Mouse (Mus musculus): ENCODE data around the gene Tnrc18. TPM values are rescaled to one million over a fixed set of nuclear protein-coding genes. Genes with fewer than 3 reads are reported as not detected.

Tnrc18 gene
- polyA plus RNA-seq, 1 experiment from 2014 or later, result 40.4 TPM

DNA sequence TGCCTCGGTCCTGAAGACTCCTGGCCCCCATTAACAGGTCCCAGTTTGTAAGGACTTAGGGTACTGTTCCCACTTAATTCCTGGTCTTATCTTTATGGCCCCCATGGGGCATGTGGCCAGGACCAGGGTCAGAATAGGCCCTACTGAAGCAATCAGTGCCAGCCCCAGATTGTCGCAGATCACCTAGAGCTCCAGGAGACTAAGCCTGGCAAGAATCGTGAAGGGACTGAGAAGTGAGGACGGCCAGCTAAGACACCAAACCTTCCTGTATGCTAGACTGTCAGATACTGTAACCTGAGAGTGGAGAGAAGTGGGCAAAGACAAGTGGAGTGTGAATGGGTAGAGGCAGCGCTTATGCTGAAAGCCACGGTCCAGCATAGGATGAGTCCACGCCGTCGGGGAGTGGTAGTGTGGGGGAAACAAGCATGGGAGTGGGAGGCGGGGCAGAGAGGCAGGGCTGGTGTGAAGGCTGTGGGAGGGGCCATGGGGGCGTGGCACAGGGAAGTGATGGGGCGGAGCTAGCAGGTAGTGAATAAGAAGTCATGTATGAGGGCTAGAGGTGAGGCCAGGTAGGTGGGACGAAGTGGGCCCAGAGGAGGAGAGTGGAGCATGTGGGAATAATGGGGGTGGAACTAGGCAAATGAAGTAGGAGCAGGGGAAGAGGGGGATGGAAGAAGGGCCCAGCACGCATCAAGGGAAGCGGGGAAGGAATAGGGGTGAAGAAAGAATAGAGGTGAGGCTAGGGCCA lies 116.4 kb downstream of the Tnrc18 start:
- peak; percentile 57 for ATAC-seq (ENCODE audit: insufficient read depth)
- H3K4me3 ChIP-seq (ENCODE audit: low read depth, low read length), result peak overlapping the region; percentile 58; the same call in 1 of the 2 replicates
- TF ChIP-seq CTCF (IDR thresholded peaks at IDR 0.05; ENCODE audit: low read depth), result no peak
- peaks cover 16% of the 10 kb centered on the region; the same call in 1 of the 2 replicates for H3K27me3 ChIP-seq (ENCODE audit: insufficient read depth, low read length)
- DNase-seq, result peak; percentile 42
- no peak overlapping the region for H3K9ac ChIP-seq
- H3K27ac ChIP-seq (ENCODE audit: low read depth), result no peak overlapping the region
- no peaks in the 10 kb centered on the region for H3K9me3 ChIP-seq (ENCODE audit: low read depth, low read length)
- no peaks in the 10 kb centered on the region for H3K36me3 ChIP-seq (ENCODE audit: insufficient read depth)
- peaks cover 5% of the 10 kb centered on the region; the same call in 1 of the 2 replicates for H3K4me1 ChIP-seq (ENCODE audit: insufficient read depth)
- WGBS, result 8% methylated on average over 15 of the region's 15 CpGs
- peak overlapping the region; percentile 97 for H3K4me2 ChIP-seq

DNA sequence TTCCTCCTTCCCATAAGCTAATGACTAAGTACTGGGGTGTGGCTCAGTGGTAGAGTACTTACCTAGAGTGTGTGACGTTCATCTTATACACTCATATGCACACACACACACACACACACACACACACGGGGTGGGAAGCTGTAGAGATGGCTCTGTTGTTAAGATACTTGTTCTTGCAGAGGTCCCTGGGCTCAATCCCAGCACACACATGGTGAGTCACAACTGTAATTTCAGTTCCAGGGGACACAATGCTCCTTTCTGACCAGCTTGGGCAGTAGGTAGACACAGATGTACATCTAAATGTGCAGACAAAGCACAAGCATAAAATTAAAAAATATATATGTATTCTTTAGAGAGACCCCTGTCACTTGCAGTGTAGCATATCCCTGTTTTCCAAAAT lies 119.7 kb downstream of the Tnrc18 start:
- TF ChIP-seq CTCF (IDR thresholded peaks at IDR 0.05; ENCODE audit: low read depth), result no peak
- no peaks in the 10 kb centered on the region for H3K9me3 ChIP-seq (ENCODE audit: low read depth, low read length)
- H3K27ac ChIP-seq (ENCODE audit: low read depth), result no peak overlapping the region
- ATAC-seq (ENCODE audit: insufficient read depth), result no peak
- no peaks in the 10 kb centered on the region for H3K36me3 ChIP-seq (ENCODE audit: insufficient read depth)
- H3K4me3 ChIP-seq (ENCODE audit: low read depth, low read length), result no peak overlapping the region
- H3K4me1 ChIP-seq (ENCODE audit: insufficient read depth), result peaks cover 5% of the 10 kb centered on the region; the same call in 1 of the 2 replicates
- no peak overlapping the region for H3K4me2 ChIP-seq
- no peak overlapping the region for H3K9ac ChIP-seq
- no peak for DNase-seq
- WGBS, result 51% methylated on average over 2 of the region's 2 CpGs
- H3K27me3 ChIP-seq (ENCODE audit: insufficient read depth, low read length), result peaks cover 15% of the 10 kb centered on the region; the same call in 1 of the 2 replicates

DNA sequence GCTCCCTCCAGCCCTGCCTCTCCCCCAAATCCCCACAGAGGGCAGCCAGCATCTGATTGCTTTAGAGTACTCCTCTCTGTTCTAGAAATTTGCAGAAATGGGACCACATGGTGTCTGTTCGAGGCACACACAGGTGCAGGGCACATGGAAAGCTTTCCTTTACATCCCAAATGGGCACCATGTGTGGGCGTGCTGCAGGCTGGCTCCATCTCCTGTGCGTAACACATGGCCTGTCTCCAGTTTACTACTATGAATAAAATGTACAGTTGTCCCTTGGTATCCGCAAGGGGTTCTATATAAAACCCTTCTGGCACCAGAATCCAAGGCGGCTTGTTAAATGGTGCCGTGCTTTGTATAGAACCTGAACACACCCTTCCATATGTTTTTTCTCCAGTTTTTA lies 120.6 kb downstream of the Tnrc18 start:
- Histone ChIP-seq H3K27ac (ENCODE audit: low read depth) (no peak overlapping the region), H3K9ac (no peak overlapping the region), H3K27me3 (ENCODE audit: insufficient read depth, low read length) (peaks cover 7% of the 10 kb centered on the region; the same call in 1 of the 2 replicates), H3K4me3 (ENCODE audit: low read depth, low read length) (no peak overlapping the region), H3K36me3 (ENCODE audit: insufficient read depth) (no peaks in the 10 kb centered on the region), H3K4me1 (ENCODE audit: insufficient read depth) (no peaks in the 10 kb centered on the region), H3K4me2 (no peak overlapping the region), H3K9me3 (ENCODE audit: low read depth, low read length) (no peaks in the 10 kb centered on the region)
- TF ChIP-seq CTCF (IDR thresholded peaks at IDR 0.05; ENCODE audit: low read depth), result no peak
- ATAC-seq (ENCODE audit: insufficient read depth), result no peak
- WGBS, result 83% methylated on average over 6 of the region's 6 CpGs
- no peak for DNase-seq

DNA sequence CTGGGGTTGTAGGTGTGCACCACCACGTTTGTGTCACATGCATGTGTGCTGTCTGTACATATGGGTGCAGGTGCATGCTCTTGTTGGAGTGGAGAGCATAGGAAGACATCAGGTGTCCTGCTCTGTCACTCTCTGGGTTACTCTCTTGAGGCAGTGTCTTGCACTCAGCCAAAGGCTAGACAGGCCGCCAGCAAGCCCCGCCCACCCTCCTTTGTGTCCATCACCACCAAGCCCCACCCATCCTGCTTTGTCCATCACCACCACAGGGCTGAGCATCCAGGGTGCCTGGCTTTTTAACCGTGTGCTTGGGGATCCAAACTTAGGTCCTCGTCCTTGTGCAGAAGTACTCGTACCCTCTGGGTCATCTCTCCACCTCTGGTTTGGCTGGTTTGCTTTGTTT lies 121.2 kb downstream of the Tnrc18 start:
- H3K27me3 ChIP-seq (ENCODE audit: insufficient read depth, low read length), result peaks cover 5% of the 10 kb centered on the region; the same call in 1 of the 2 replicates
- 32% methylated on average over 6 of the region's 6 CpGs for WGBS
- no peak for DNase-seq

DNA sequence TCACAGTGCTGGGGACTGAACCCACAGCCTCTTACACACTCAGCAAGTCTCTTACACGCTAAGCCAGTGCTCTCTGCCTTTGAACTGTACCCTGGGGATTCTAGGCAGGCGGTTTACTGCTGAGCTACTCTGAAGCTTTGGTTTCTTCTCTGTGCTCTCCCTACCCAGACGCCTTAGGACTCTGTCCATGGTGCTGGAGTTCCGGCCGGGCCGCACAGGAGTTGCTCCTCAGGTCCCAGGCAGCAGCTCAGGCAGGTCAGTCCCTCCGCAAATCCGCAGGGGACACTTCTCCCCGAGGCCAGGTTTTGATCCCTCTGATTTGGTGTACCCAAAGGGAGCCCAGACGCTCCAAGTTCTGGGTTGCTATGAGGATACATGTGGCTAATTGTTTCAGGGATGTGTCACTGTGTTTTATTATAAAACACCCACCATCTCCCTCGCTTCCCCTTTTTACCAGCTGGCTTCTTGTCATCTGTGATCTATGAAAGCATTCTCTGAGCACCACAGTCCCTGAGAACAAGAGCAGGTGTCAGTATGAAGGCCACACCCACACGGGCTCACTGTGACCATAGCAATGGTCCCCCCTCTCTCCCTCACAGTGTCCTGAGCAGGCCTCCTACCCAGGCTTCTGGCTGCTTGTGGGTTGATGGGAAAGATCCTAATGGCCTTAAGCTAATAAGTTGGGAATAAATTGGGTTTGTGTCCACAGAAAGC lies 122.7 kb downstream of the Tnrc18 start:
- no peak overlapping the region for H3K4me3 ChIP-seq (ENCODE audit: low read depth, low read length)
- H3K9ac ChIP-seq, result no peak overlapping the region
- no peaks in the 10 kb centered on the region for H3K4me1 ChIP-seq (ENCODE audit: insufficient read depth)
- DNase-seq (peak; percentile 88), ATAC-seq (ENCODE audit: insufficient read depth) (no peak; the same call in 1 of the 2 replicates)
- H3K9me3 ChIP-seq (ENCODE audit: low read depth, low read length), result no peaks in the 10 kb centered on the region
- WGBS, result 13% methylated on average over 12 of the region's 12 CpGs
- no peak overlapping the region for H3K4me2 ChIP-seq
- no peak overlapping the region for H3K27ac ChIP-seq (ENCODE audit: low read depth)
- H3K36me3 ChIP-seq (ENCODE audit: insufficient read depth), result no peaks in the 10 kb centered on the region
- no peak for TF ChIP-seq CTCF (IDR thresholded peaks at IDR 0.05; ENCODE audit: low read depth)
- no peaks in the 10 kb centered on the region for H3K27me3 ChIP-seq (ENCODE audit: insufficient read depth, low read length)

More for the DNA sequence above, 121.2 kb downstream of the Tnrc18 start:
- H3K36me3 ChIP-seq (ENCODE audit: insufficient read depth), result no peaks in the 10 kb centered on the region
- no peak overlapping the region for H3K4me3 ChIP-seq (ENCODE audit: low read depth, low read length)
- no peaks in the 10 kb centered on the region for H3K4me1 ChIP-seq (ENCODE audit: insufficient read depth)
- no peak for ATAC-seq (ENCODE audit: insufficient read depth)
- TF ChIP-seq CTCF (IDR thresholded peaks at IDR 0.05; ENCODE audit: low read depth), result no peak
- H3K9ac ChIP-seq, result no peak overlapping the region
- H3K27ac ChIP-seq (ENCODE audit: low read depth), result no peak overlapping the region
- no peaks in the 10 kb centered on the region for H3K9me3 ChIP-seq (ENCODE audit: low read depth, low read length)
- no peak overlapping the region for H3K4me2 ChIP-seq

DNA sequence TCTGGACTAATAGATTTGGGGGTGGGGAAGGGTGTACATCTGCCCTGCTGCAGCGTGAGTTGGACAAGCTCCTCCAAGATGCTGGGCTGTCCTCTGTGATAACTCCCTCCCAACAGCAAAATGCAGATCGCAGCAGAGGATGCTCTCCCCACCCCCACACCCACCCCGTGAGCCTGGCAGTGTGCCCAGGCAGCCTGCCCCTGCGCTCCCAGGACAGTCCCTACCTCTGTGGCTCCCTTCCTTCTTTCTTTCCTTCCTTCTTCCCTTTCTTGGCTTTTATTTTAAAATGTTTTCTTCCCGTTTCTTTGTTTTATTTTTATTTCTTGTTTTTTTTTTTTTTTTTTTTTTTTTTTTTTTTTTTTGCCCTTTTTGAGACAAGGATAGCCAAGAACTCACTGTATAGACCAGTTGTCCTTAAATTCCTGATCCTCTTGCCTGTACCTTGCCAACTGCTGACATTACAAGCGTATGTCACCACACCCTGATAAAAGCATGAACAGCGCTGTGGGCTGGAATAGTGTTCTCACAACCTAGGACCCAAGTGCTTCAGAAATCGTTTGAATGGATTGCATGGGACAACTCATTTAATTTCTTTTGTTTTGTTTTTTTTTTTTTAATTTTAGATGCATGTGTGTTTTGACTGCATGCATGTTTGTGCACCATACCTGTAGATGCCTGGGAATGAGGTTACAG lies 123.6 kb downstream of the Tnrc18 start:
- H3K27me3 ChIP-seq (ENCODE audit: insufficient read depth, low read length), result no peaks in the 10 kb centered on the region

More for the DNA sequence above, 123.6 kb downstream of the Tnrc18 start:
- 49% methylated on average over 8 of the region's 8 CpGs for WGBS
- H3K9me3 ChIP-seq (ENCODE audit: low read depth, low read length), result no peaks in the 10 kb centered on the region
- no peaks in the 10 kb centered on the region for H3K36me3 ChIP-seq (ENCODE audit: insufficient read depth)
- H3K4me1 ChIP-seq (ENCODE audit: insufficient read depth), result no peaks in the 10 kb centered on the region
- H3K4me3 ChIP-seq (ENCODE audit: low read depth, low read length), result no peak overlapping the region
- no peak overlapping the region for H3K9ac ChIP-seq
- H3K27ac ChIP-seq (ENCODE audit: low read depth), result no peak overlapping the region
- no peak for TF ChIP-seq CTCF (IDR thresholded peaks at IDR 0.05; ENCODE audit: low read depth)
- H3K4me2 ChIP-seq, result no peak overlapping the region
- no peak for DNase-seq
- ATAC-seq (ENCODE audit: insufficient read depth), result no peak
